Mouse (Mus musculus) heart, embryonic 12.5 days (tissue): ENCODE data around the gene Nbea. TPM values are rescaled to one million over a fixed set of nuclear protein-coding genes. Genes with fewer than 3 reads are reported as not detected.

ENCODE experiments used
- ATAC-seq: fragments of 200-750 bp; cut with Nextera tagmentation; 2 replicates; pipeline ENCODE4 v1.8.0; 2017; ENCODE audit warnings: moderate TSS enrichment, moderate library complexity; ENCODE audit not compliant: insufficient number of reproducible peaks, low FRiP score
- H3K27ac ChIP-seq: fragments of 300-500 bp; sonication (generic); 2 replicates; pipeline ENCODE4 v1.5.1; 2016; ENCODE audit warnings: mild to moderate bottlenecking, moderate library complexity; ENCODE audit not compliant: poor library complexity, severe bottlenecking
- H3K27me3 ChIP-seq: fragments of 300-500 bp; sonication (generic); replicated peaks from 2 replicates; pipeline ENCODE4 v1.6.1; 2016; ENCODE audit warnings: mild to moderate bottlenecking, moderate library complexity
- H3K36me3 ChIP-seq: fragments of 300-500 bp; sonication (generic); 2 replicates; pipeline ENCODE4 v1.6.1; 2016; ENCODE audit warnings: mild to moderate bottlenecking, moderate library complexity
- H3K4me1 ChIP-seq: fragments of 300-500 bp; sonication (generic); replicated peaks from 2 replicates; pipeline ENCODE4 v1.6.1; 2016; ENCODE audit warnings: mild to moderate bottlenecking
- H3K4me2 ChIP-seq: fragments of 300-500 bp; sonication (generic); 2 replicates; pipeline ENCODE4 v1.6.1; 2016; ENCODE audit warnings: mild to moderate bottlenecking, moderate library complexity
- H3K4me3 ChIP-seq: fragments of 300-500 bp; sonication (generic); 2 replicates; pipeline ENCODE4 v1.5.1; 2016; ENCODE audit warnings: mild to moderate bottlenecking
- H3K9ac ChIP-seq: fragments of 300-500 bp; sonication (generic); 2 replicates; pipeline ENCODE4 v1.6.1; 2016; ENCODE audit warnings: mild to moderate bottlenecking, moderate library complexity
- H3K9me3 ChIP-seq: fragments of 300-500 bp; sonication (generic); replicated peaks from 2 replicates; pipeline ENCODE4 v1.6.1; 2016; ENCODE audit warnings: mild to moderate bottlenecking, moderate library complexity
- WGBS: fragments of 180-500 bp; shearing (Covaris S2); methylation state at CpG from one replicate; pipeline ENCODE4 v1.1.7; 2016; 5-methylcytosine and 5-hydroxymethylcytosine counted together
- polyA plus RNA-seq: library from polyadenylated mRNA; unstranded; fragments of >200 nt; fragmentation: Nextera tagmentation; extraction: Ambion mirVana; gene quantifications from 2 replicates; pipeline ENCODE4 v1.2.1, GENCODE M21; 2016

The Nbea gene
- polyA plus RNA-seq, 1 experiment from 2014 or later: 10.8 TPM

- Histone ChIP-seq H3K4me1 (peaks cover 18% of the 10 kb centered on the region), H3K9ac (no peak overlapping the region), H3K36me3 (no peaks in the 10 kb centered on the region), H3K27me3 (no peaks in the 10 kb centered on the region), H3K27ac (no peak overlapping the region), H3K4me3 (no peak overlapping the region), H3K4me2 (no peak overlapping the region), H3K9me3 (no peaks in the 10 kb centered on the region)
- WGBS: 37% methylated on average over 1 of the region's 1 CpGs
- ATAC-seq: no peak
Measured at GRCm38 (mm10) chr3:55688098-55688497, 495.4 kb downstream of the Nbea start.

DNA sequence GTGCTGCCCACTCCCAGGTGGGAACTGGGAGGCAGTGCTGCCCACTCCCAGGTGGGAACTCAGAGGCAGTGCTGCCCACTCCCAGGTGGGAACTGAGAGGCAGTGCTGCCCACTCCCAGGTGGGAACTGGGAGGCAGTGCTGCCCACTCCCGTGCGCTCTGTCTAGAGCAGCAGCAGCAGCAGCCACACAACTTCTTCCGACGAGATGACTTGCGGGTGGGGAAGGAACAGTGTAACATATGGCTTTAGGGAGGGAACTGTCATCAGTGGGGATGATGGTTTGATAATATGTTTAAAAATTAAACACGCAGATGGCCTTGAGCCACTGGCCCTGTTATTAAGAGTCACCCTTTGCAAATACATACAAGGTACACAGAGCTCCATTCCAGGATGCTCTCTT, 496.5 kb downstream of the Nbea start:
- ATAC-seq: no peak
- Histone ChIP-seq H3K4me1 (peaks cover 15% of the 10 kb centered on the region), H3K27me3 (no peaks in the 10 kb centered on the region), H3K27ac (no peak overlapping the region), H3K4me2 (no peak overlapping the region), H3K9ac (no peak overlapping the region), H3K9me3 (no peaks in the 10 kb centered on the region), H3K36me3 (no peaks in the 10 kb centered on the region), H3K4me3 (no peak overlapping the region)
- 74% methylated on average over 6 of the region's 6 CpGs for WGBS

DNA sequence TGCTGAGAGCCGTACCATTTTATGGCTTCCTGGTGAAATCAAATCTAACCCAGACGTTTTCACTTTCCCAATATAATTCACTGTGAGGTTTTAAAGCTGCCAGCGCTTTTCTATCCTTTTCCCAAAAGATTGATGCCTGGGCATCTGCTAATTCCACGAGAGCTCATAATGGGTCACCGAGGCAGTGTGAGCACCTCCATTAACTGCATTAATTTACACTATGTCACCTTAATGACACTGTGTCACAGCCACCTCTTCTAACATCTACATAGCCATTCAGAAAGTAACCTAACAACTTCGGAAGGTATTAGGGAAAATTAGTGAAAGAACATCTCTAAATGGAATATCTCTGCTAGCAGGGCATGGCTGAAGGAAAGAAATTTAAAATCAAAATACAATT, 497.9 kb downstream of the Nbea start:
- Histone ChIP-seq H3K4me3 (no peak overlapping the region), H3K9me3 (no peaks in the 10 kb centered on the region), H3K36me3 (no peaks in the 10 kb centered on the region), H3K9ac (no peak overlapping the region), H3K27me3 (no peaks in the 10 kb centered on the region), H3K27ac (no peak overlapping the region), H3K4me2 (no peak overlapping the region), H3K4me1 (peaks cover 15% of the 10 kb centered on the region)
- WGBS: 82% methylated on average over 6 of the region's 6 CpGs
- no peak for ATAC-seq

DNA sequence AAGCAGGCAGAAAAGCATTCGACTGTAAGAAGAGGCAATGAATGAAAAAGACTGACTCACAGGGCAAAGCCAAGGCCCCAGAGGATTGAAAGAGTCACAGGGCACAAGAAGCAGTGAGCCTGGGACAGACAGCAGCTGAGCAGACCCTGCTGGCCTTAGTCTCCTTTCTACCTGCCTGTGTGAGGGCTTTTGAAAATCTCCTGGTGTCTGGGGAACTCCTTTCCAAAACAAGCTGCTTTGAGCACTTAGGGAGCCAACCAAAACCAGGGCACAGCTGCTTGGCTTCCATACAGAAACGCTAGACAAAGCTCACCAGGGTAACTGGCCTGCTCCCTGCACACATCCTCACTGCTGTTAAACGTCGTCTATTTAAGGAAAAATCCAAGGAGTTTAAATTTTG, 498.6 kb downstream of the Nbea start:
- Histone ChIP-seq H3K36me3 (no peaks in the 10 kb centered on the region), H3K9me3 (no peaks in the 10 kb centered on the region), H3K4me1 (peaks cover 15% of the 10 kb centered on the region), H3K4me2 (no peak overlapping the region), H3K4me3 (no peak overlapping the region), H3K27ac (no peak overlapping the region), H3K9ac (no peak overlapping the region), H3K27me3 (no peaks in the 10 kb centered on the region)
- ATAC-seq: no peak
- 57% methylated on average over 4 of the region's 4 CpGs for WGBS

GRCm38 (mm10) chr3:55677691-55678090, 505.8 kb downstream of the Nbea start:
- H3K9me3 ChIP-seq: no peaks in the 10 kb centered on the region
- H3K27ac ChIP-seq: no peak overlapping the region
- no peak overlapping the region for H3K9ac ChIP-seq
- H3K27me3 ChIP-seq: no peaks in the 10 kb centered on the region
- H3K4me1 ChIP-seq: peaks cover 19% of the 10 kb centered on the region
- no peak for ATAC-seq
- H3K4me3 ChIP-seq: no peak overlapping the region
- 51% methylated on average over 2 of the region's 2 CpGs for WGBS
- no peak overlapping the region for H3K4me2 ChIP-seq
- no peaks in the 10 kb centered on the region for H3K36me3 ChIP-seq

GRCm38 (mm10) chr3:55674185-55674584, 509.3 kb downstream of the Nbea start:
- peaks cover 22% of the 10 kb centered on the region for H3K4me1 ChIP-seq
- H3K9ac ChIP-seq: no peak overlapping the region
- no peak overlapping the region for H3K4me2 ChIP-seq
- no peaks in the 10 kb centered on the region for H3K36me3 ChIP-seq
- H3K27ac ChIP-seq: no peak overlapping the region
- H3K27me3 ChIP-seq: no peaks in the 10 kb centered on the region
- 75% methylated on average over 7 of the region's 7 CpGs for WGBS
- no peak overlapping the region for H3K4me3 ChIP-seq
- ATAC-seq: no peak
- H3K9me3 ChIP-seq: no peaks in the 10 kb centered on the region

DNA sequence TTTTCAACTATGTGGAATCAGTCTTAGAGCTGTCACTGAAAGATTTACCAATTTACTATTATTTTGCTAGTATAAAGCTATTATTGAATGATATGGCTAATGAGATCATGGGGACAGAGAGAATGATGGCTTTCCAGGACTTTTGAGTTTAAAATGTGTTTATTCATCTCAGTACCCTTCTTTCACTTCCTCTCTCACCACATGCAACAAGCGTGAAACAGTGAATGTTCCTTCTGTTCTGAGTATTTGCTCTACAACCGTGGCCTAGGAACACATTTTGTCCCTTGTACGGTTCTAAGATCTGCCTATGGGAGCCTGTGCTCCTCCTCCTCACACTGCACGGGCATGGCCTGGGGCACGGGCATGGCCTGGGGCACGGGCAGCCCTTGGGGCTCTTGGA, 516.5 kb downstream of the Nbea start:
- Histone ChIP-seq H3K9me3 (no peaks in the 10 kb centered on the region), H3K27ac (no peak overlapping the region), H3K27me3 (no peaks in the 10 kb centered on the region), H3K36me3 (no peaks in the 10 kb centered on the region), H3K4me2 (no peak overlapping the region), H3K4me1 (0 out of 2 replicates have a peak, but pooled peaks cover 6% of the 10 kb centered on the region), H3K4me3 (no peak overlapping the region), H3K9ac (no peak overlapping the region)
- WGBS: 75% methylated on average over 6 of the region's 6 CpGs
- no peak for ATAC-seq

- Histone ChIP-seq H3K27me3 (no peaks in the 10 kb centered on the region), H3K9me3 (no peaks in the 10 kb centered on the region), H3K4me2 (no peak overlapping the region), H3K27ac (no peak overlapping the region), H3K9ac (no peak overlapping the region), H3K4me1 (0 out of 2 replicates have a peak, but pooled peaks cover 6% of the 10 kb centered on the region), H3K4me3 (no peak overlapping the region), H3K36me3 (no peaks in the 10 kb centered on the region)
- WGBS: 43% methylated on average over 5 of the region's 5 CpGs
- ATAC-seq: no peak
Measured at GRCm38 (mm10) chr3:55665928-55666327, 517.6 kb downstream of the Nbea start.

DNA sequence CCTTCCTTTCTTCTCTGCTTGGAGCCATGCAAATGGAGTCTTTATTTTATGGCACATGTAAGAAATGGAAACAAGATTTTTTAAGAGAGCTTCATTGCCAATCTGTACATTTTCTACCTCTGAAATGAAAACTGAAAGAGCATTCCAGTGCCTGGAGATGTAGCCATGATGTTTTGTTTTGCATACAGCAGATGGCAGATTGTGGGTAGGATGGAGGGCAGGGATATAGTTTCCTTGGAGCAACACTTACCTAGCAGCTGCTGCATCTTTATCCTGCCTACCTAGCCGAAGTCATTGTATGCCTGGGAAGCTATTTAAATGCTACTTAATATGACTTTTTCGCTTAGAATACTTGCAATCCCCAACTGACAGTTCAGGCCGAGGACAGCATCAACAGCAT, 518.8 kb downstream of the Nbea start:
- Histone ChIP-seq H3K4me3 (no peak overlapping the region), H3K27ac (no peak overlapping the region), H3K27me3 (no peaks in the 10 kb centered on the region), H3K4me2 (no peak overlapping the region), H3K4me1 (0 out of 2 replicates have a peak, but pooled peaks cover 6% of the 10 kb centered on the region), H3K9me3 (no peaks in the 10 kb centered on the region), H3K9ac (no peak overlapping the region), H3K36me3 (no peaks in the 10 kb centered on the region)
- no peak for ATAC-seq
- 78% methylated on average over 3 of the region's 3 CpGs for WGBS

DNA sequence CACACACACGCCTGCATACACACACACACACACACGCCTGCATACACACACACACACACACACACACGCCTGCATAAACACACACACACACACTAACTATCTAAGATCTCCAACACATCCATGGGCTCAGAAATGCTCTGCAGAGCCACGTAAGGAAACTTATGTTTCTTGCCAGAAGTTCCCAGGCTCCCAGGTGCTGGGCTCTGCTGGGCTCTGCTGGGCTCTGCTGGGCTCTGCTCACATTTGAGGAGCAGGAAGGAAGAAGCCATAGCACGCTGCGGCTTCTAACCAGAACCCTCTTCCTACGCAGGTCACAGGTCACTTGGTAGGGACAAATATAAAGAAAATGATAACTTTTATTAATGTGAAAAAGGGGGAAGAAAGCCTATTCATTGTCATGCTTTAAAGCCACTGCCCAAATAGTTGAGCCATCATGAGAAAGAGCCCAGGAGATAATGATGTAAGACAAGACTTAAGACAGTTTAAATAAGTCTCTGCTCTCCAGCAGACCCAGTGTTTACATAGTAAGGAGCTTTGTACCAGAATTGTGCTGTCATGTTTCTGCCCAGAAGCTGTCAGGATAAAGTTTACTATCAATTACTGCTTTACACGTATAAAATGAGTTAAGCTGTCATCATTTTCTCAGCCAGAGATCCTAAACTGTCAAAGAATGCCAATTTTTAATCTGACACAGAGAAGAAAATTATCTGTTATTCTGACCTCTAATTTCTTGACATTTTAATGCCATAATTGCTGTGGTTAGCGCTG, 521.6 kb downstream of the Nbea start:
- Histone ChIP-seq H3K9me3 (no peaks in the 10 kb centered on the region), H3K4me1 (0 out of 2 replicates have a peak, but pooled peaks cover 6% of the 10 kb centered on the region), H3K4me3 (no peak overlapping the region), H3K9ac (no peak overlapping the region), H3K27ac (no peak overlapping the region), H3K27me3 (no peaks in the 10 kb centered on the region), H3K36me3 (0 out of 2 replicates have a peak, but pooled peaks cover 3% of the 10 kb centered on the region), H3K4me2 (no peak overlapping the region)
- 66% methylated on average over 7 of the region's 9 CpGs for WGBS
- ATAC-seq: no peak

GRCm38 (mm10) chr3:55660261-55660838, 523.2 kb downstream of the Nbea start:
- H3K4me1 ChIP-seq: 0 out of 2 replicates have a peak, but pooled peaks cover 6% of the 10 kb centered on the region
- no peak for ATAC-seq
- no peak overlapping the region for H3K27ac ChIP-seq
- H3K9ac ChIP-seq: no peak overlapping the region
- WGBS: 82% methylated on average over 10 of the region's 10 CpGs
- no peaks in the 10 kb centered on the region for H3K9me3 ChIP-seq
- no peaks in the 10 kb centered on the region for H3K27me3 ChIP-seq
- no peak overlapping the region for H3K4me3 ChIP-seq
- no peak overlapping the region for H3K4me2 ChIP-seq
- 0 out of 2 replicates have a peak, but pooled peaks cover 3% of the 10 kb centered on the region for H3K36me3 ChIP-seq
